In the genomic region with DNA sequence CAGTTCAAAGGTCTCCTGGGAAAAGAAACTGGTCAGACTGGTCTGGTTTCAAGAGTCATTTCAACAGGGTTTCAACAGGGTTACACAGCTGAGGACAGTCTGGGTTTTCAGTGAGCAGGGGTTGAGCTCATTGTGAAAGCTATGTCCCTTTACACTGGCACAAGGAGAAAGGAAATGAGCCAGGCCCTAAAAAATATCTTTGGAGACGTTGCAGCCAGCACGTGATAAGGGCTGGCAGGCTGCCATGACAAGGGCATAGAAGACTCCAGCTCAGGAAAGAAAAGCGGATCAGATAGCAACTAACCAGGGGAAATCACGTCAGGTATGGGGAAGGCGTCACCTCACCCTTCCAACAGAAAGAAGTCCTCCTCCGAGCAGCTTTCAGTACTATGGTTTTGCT, we compare ENCODE assay signal across 9 mouse cellular contexts. TPM values are rescaled to one million over a fixed set of nuclear protein-coding genes. Genes with fewer than 3 reads are reported as not detected.
DNase-seq lines count a peak whose midpoint lies in the region; ATAC-seq and TF ChIP-seq lines count a peak whose summit lies in the region.
"Had no signal": no experiment of that assay in that cellular context is flagged by ENCODE, and none has a peak within 500 bp of the region (broad histone marks: within the 10 kb centered on the region; RNA-seq: fewer than 3 reads in every experiment).

No protein-coding gene starts in this region.

- peak; percentile 67 for ATAC-seq in common myeloid progenitor, adult 5-6 weeks (replicated peaks; ENCODE audit: low read depth, poor library complexity, severe bottlenecking)
- peak; percentile 59 for ATAC-seq in heart, postnatal 0 days (ENCODE audit: insufficient read depth, low read depth)
- peak; percentile 46 for ATAC-seq in liver, embryonic 12.5 days

- H3K9me3 ChIP-seq in heart, postnatal 0 days (replicated peaks; ENCODE audit: control insufficient read depth, low read length) = no peaks in the 10 kb centered on the region
- H3K9me3 ChIP-seq in liver, embryonic 12.5 days (replicated peaks) = no peaks in the 10 kb centered on the region

- 0 out of 2 replicates have a peak overlapping the region, but pooled peaks have one; percentile 29 for H3K9ac ChIP-seq in heart, postnatal 0 days (replicated peaks; ENCODE audit: low read depth, low read length)
- peak overlapping the region; percentile 39; the same call in 1 of the 2 replicates for H3K9ac ChIP-seq in liver, embryonic 12.5 days

- WGBS in heart, postnatal 0 days = 13% methylated on average over 6 of the region's 6 CpGs
- WGBS in liver, embryonic 12.5 days (ENCODE audit: insufficient replicate concordance) = 18% methylated on average over 6 of the region's 6 CpGs

- no peaks in the 10 kb centered on the region for H3K36me3 ChIP-seq in heart, postnatal 0 days (replicated peaks; ENCODE audit: control insufficient read depth, insufficient read depth, low read length)
- no peaks in the 10 kb centered on the region for H3K36me3 ChIP-seq in liver, embryonic 12.5 days

- no peak overlapping the region for H3K4me3 ChIP-seq in heart, postnatal 0 days (ENCODE audit: low read depth, low read length)
- H3K4me3 ChIP-seq in liver, embryonic 12.5 days = no peak overlapping the region

- H3K4me2 ChIP-seq in heart, postnatal 0 days (ENCODE audit: low read depth, low read length) = peak overlapping the region; percentile 30
- H3K4me2 ChIP-seq in liver, embryonic 12.5 days = peak overlapping the region; percentile 58

- no peaks in the 10 kb centered on the region for H3K27me3 ChIP-seq in heart, postnatal 0 days (ENCODE audit: control insufficient read depth, insufficient read depth, low read length)
- no peaks in the 10 kb centered on the region for H3K27me3 ChIP-seq in liver, embryonic 12.5 days (replicated peaks)

- peak; percentile 68 for DNase-seq in testis, postnatal 10 days (ENCODE audit: low spot score)
- no peak for DNase-seq in testis, postnatal 14 days (ENCODE audit: low spot score)
- peak; percentile 58 for DNase-seq in heart, postnatal 0 days (ENCODE audit: low spot score)
- peak; percentile 47 to 69 for DNase-seq in spleen, postnatal 36 days (ENCODE audit: low spot score in 2 of 2)
- no peak for DNase-seq in left cerebral cortex, postnatal 14 days (ENCODE audit: low spot score in 2 of 2)
- no peak for DNase-seq in right cerebral cortex, postnatal 25 days

- no peak for TF ChIP-seq CTCF in heart, postnatal 0 days (IDR thresholded peaks at IDR 0.05; ENCODE audit: low read depth)

- H3K27ac ChIP-seq in heart, postnatal 0 days (ENCODE audit: low read depth) = peak overlapping the region; percentile 78
- H3K27ac ChIP-seq in liver, embryonic 12.5 days = peak overlapping the region; percentile 86

- TF ChIP-seq EP300 in heart, postnatal 0 days (IDR thresholded peaks at IDR 0.05; ENCODE audit: low read depth) = no peak

- H3K4me1 ChIP-seq in heart, postnatal 0 days (ENCODE audit: control insufficient read depth, insufficient read depth) = peaks cover 30% of the 10 kb centered on the region
- H3K4me1 ChIP-seq in liver, embryonic 12.5 days = peaks cover 52% of the 10 kb centered on the region

- intact Hi-C loops in left cerebral cortex, postnatal 14 days (cut with DNase I) = no loop called here

RNA-seq across cellular contexts. Expression of a gene that starts 43.9 kb away (rescaled TPM):
- total RNA-seq in common myeloid progenitor, adult 5-6 weeks (2017) = 1.2 TPM in 1 of 2 replicates, not detected in the other
- not detected in 2 replicates for total RNA-seq in heart, postnatal 0 days (2014; rRNA removed; ENCODE audit: low replicate concordance)
- 3.3 and 3.6 TPM in 2 replicates for polyA plus RNA-seq in heart, postnatal 0 days (2015; fragmentation: Nextera tagmentation; extraction: Ambion mirVana)
- polyA plus RNA-seq in liver, embryonic 12.5 days (2016; fragmentation: Nextera tagmentation; extraction: Ambion mirVana) = 11.3 and 12.3 TPM in 2 replicates
- total RNA-seq in left cerebral cortex, postnatal 14 days (2021) = 1 to 10 TPM; 3.1 to 4.1 TPM
- total RNA-seq: neutrophil, adult 5-6 weeks had no signal

Comparison
In these comparisons a context has a peak if more than half of its experiments do, and no peak if none do; other contexts are left out.
1. DNase-seq: peak in testis, postnatal 10 days (single experiment), heart, postnatal 0 days (single experiment) and spleen, postnatal 36 days (2 of 2); none in testis, postnatal 14 days (single experiment), left cerebral cortex, postnatal 14 days (0 of 2) and right cerebral cortex, postnatal 25 days (single experiment).
2. Peak in every context shown above with its lines, with median percentiles within 50 percentile points of each other: ATAC-seq.